Mouse (Mus musculus) liver, postnatal 0 days (tissue): ENCODE data around the gene Vps13c.

Experiments used
- CTCF ChIP-seq: sonication (generic); IDR thresholded peaks from 2 replicates; pipeline ENCODE4 v1.5.1; 2016; ENCODE audit warnings: antibody characterized with exemption, low read depth
- EP300 ChIP-seq: IDR thresholded peaks from 2 replicates; pipeline ENCODE4 v1.6.1; 2016; ENCODE audit warnings: antibody characterized with exemption, low read depth, mild to moderate bottlenecking

- TF ChIP-seq CTCF, result no peak
- TF ChIP-seq EP300, result no peak
Measured at GRCm38 (mm10) chr9:67937286-67937685, 97.1 kb downstream of the Vps13c start.
